Mouse (Mus musculus): ENCODE measurements around the gene Pank1.

Gene Pank1

DNA sequence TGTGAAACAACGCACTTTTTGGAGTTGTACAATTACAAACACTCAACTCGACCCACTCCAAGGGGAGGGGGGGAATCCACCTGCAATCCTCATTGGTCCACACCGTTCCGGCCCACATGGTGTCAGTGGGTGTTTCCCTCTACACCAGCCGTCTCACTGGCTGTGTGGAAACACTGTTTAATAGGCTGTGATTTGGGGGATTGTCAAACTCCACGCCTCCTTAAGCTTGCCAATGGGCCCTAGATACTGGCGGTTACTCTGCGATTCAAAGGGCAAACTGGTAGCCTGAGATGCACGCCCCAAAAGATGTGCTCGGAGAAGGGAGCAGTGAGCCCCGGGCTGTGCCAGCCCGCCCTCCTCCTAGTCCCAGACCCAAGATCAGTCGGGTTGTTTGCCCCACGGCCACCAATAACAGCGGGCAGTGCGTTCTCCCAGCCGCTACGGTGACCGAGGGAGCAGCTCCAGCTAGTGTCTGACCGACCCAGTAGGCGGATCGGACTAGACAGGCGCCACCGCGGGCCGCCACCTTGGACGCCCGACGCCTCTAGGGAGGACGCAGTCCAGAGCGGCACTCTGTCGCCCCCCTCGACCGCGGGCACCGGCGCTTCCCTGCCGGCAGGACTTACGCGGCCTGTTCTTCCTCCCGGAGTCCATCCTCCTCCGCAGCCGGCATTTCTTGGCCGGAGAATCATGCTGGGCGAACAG is 1.2 kb downstream of the Pank1 start:
- peak; percentile 97 for DNase-seq

DNA sequence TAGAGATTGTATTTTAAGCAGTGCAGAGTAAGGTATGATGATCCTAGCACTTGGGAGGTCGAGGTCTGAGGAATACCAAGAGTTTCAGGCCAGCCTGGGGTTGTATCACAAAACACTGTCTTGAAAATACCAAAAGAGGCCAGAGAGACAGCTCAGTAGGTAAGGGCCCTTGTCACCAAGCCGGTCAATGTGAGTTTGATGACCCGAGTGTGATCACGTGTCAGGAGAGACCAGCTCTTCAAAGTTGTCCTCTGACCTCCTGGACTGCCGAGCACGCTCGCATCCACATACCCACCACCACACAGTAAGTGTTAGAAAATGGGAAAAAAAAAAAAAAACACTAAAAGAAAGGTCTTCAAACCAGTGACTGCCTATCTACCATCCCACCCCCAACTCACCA is 2.6 kb downstream of the Pank1 start:
- peak; percentile 7 for DNase-seq

DNA sequence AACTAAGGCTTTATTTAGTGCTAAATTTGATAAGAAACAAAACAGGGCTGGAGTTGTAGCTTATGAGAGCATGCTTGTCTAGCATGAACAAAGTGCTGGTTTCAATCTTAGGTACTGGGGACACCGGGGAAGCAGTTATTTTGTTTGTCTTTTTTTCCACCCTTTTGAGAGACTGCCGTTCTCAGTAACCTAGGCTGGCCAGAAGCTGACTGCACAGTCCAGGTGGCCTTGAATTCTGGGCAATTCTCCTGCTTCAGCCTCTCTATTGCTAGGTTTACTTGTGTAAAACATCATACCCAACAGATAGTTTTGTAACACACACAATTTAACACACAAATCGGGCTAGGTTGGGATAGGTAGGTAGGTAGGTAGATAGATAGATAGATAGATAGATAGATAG is 9.9 kb downstream of the Pank1 start:
- DNase-seq, result no peak

DNA sequence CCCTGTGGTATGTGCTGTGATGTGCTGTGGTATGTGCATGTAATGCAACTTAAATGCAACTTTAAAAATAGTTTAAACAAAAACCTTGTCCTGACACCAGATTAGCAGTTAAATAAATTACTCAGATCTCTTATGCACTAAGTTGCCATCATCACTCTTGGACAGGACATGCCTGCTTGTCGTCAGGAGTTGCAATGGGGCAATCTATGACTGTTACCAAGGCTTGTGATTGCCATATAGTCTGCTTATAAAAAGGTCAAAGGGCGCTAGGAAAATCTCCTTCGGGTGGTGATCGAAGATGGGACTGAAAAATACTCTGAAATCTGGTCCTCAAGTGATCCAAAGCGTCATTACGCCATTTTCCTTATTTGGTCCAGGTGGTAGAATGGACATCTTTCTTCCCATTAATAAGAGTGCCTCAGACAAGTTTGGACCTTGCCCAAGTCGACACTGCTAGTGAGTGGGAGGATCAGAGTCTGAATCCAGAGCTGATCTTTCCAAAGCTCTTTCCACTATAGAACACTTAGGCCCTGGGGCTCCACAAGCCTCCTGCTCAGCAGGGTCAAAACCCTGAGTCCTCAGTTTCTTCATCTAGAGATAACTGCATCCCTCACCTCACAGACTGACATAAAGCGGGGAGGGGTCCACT is 11.0 kb downstream of the Pank1 start:
- no peak for DNase-seq

DNA sequence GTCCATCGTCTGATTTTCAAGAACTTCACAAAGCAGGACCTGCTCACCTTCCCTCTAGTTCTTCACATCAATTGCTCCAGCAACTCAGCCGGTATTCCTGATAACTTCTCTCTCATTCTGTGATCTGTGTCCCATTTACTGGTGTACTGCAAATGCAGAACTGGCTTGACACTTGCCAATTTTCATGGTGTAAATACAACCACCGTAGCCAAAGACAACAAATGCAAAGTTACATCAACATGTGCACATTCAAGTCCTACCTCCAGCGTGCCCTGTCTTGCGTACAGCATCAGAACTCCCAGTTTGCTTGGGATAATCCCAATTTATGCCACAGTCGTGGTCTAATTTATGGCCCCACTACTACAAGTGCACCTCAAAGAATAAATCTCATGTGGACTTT is 15.5 kb downstream of the Pank1 start:
- DNase-seq, result no peak

DNA sequence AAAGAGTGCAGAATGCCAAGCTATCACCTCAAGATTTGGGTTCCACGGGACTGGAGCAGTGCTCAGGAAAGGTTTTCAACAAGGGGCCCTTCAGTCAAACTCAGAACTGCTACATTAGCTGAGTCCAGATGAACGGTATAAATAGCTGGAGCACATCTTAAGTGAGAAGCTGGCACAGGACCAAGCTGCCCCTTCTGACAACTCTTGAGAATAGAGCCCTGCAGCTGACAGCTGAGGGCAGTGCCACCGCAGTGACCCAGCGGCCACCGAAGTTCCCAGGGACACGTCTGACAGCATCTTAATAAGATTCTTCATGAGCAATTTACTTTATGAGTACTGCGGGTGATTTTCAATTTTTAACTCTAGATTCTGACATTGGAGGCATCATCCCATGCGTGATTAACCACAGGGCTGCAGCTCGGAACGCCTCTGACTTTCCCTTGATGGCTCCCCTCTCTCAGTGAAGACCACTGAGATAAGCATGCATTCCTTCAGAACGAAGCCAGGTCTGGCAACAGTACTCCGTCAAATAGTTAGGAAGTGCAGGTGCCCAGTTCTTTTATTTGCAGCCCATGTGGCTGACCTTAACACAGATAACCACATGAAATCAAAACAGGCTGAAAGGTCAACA is 23.1 kb downstream of the Pank1 start:
- DNase-seq, result peak; percentile 66

DNA sequence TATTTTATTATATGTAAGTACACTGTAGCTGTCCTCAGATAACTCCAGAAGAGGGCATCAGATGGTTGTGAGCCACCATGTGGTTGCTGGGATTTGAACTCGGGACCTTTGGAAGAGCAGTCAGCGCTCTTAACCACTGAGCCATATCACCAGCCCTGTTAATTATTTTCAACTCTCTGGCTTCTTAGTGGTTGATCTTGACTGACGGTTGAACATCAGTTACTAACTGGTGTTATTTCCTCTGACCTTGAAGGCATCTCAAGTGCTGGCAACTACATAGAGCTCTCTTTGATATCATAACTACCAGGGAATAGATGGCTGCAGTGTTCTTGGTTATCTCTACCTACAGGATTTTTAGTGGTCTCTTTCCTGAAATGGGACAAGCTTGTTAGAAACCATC is 28.1 kb downstream of the Pank1 start:
- no peak for DNase-seq

DNA sequence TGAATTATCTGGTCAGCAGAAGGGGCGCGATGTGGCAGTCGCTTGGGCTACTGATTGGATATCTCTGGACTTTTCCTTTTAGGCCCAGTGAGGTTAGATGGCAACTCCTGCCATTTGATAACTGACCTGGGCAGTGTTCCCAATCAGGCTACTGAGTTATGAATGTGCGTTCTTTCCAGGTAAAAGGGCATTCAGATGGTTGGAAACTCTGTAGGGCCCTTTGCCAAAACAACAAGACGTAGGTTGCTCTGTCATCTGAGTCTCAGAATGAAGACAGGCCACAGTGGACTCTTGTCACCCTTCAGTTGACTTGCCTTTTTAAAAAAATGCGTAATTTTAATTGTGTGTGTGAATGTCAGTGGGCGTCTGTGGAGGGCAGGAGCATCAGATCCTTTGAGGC is 29.8 kb downstream of the Pank1 start:
- no peak for DNase-seq

DNA sequence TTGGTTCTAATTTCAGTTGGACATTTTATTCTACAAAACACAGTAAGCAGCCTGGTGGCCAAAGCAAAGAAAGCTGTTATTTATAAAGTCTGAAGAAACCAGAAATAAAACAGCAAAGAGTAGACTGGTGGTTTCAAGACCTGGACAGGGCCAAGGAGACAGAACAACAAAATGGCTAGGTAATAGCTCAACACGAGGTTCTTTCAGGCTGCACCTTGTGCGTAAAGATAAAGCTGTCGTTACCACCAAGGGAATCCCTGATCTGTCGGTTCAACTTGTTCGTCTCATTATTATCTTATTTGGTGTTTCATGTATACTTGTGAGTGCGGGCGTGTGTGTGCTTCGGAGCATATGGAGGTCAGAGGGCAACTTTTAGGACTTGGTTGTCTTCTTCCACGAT is 31.1 kb downstream of the Pank1 start:
- no peak for DNase-seq

DNA sequence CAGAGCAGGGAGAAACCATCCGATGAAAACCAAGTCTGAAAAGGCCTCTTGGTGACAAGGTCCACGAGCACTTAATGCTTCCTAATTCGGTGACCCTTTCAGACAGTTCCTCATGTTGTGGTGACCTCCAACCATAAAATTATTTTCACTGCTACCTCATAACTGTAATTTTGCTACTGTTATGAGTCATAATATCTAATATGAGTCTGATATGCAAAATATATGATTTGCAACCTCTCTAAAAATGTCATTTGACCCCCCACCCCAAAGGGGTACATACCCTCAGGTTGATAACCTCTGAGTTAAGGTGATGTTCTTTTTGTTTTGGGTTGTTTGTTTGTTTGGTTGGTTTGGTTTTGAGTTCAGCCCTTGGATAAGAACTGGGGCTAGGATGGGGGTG is 32.2 kb downstream of the Pank1 start:
- no peak for DNase-seq

DNA sequence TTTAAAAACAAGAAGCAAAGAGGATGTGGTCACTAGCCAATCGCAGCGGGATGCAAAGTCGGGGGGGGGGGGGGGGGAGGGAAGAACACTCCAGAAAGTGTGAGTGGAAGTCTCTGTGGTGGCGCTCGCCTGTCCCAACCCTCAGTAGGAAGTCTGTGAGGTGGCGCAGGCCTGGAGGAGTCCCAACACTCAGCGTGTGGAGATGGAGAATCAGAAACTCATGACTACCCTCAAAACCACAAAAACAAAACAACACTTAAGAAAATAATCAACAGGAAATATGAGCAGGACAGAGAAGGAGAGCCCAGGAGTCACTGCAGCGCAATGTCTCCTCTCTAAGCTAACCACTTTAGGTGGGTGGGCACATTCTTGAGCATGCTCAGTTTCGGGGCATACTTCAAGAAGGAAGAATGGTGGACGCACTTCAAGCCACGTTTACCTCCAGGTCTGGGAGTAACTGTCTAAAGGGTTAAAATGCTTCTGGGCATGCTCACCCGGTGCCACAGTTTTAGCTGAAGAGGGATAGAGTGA is 32.7 kb downstream of the Pank1 start:
- peak; percentile 31 for DNase-seq

DNA sequence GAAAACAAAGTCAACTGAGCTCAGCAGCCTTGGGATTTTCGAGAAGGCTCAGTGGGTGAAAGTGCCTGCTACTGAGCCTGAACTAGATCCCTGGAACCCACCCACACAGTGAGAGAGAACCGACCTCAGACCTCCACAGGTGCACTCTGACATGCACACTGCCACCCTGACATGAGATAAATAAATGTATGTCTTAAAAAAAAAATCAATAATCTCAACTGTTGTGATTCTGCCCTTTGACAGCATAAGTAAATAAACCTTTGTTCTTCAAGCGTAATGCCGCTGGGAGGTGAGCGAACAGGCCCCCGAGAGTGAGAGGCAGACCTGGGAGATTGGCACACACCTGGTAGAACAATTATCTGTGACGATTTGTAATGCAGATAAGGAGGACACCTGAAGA is 33.2 kb downstream of the Pank1 start:
- no peak for DNase-seq

DNA sequence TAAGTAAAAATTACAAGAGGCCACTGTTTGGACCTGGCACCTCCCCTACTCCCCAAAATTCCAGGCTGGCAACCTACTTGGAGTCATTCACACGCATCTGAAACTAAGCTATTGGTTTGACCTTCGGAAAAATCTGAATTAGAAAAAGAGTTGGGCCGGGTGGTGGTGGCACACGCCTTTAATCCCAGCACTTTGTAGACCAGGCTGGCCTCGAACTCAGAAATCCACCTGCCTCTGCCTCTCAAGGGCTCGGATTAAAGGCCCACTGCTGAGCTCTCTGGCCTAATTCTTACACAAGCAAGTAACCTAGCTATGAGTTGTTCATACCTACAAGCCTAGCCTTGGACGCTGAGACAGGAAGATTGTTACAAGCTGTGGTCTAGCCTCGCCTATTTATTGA is 33.9 kb downstream of the Pank1 start:
- DNase-seq, result no peak

DNA sequence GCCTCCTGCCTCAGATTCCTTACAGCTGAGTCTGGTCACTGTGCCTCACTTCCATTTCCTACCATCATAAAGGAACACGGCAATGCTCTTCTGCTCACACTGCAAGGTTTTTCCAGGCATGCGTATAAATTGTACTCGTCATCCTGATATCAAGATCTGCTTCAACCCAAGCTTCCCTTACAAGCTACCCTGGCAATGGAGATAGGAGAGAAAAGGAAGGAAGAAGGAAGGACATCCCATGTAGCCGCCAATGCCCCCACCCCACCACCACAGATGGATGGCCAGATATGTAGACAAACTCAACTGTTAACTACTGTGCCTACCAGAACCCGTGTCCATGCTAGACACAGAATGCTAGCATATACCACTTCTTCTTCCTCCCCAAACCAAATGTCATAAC is 34.5 kb downstream of the Pank1 start:
- peak; percentile 10 for DNase-seq

DNA sequence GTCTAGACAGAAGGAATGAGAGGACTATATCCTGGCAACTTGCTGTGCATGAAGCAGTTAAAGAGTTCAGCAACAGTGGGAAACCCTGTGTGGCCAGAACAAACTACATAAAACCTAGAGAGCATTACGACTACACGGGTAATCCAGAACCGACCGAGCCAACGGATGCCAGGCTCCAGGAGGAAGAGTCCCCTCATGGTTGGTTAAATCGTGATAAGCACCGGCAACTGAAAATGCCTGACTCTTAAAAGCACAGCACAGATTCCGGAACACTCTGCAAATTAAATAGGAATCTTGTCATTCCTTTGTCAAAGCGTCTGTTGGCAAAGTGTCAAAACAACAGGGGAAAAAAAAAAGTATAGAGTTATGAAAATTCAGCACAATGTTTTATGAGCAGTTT is 35.2 kb downstream of the Pank1 start:
- no peak for DNase-seq

DNA sequence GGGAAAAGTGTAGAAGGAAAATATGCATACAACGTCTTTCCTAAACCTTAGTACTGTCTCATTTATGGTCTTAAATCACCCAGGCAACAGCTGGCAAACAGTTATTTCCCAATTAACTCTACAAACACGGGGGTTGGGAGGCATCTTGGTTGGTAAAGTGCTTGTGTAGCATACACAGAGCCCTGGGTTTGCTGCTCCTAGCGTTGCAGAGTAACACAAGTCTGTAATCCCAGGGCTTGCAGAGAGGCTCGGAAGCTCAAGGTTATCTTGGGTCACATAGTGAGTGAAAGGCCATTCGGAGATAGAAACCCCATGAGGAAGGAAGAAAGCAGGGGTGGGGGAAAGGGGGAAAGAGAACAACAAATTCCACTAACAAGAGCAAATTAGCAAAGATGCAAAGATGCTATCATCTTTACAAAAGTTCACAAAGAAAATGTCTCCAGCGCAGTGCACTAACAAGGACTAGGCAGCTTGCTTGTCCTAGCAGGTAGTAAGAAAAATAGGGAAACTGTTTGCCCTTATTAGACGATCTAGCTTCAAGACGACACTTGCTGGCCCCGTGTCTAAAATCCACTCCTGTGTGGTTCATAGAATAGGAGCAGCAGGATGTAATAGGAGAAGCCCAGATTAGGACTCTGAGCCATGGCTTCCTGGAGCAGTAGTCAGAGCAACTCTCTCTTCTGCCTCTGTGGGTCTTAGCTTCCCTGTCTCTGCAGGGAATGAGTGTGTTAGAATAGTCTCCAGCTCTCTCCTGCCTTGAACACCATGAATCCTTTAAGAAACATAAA is 37.3 kb downstream of the Pank1 start:
- no peak for DNase-seq

DNA sequence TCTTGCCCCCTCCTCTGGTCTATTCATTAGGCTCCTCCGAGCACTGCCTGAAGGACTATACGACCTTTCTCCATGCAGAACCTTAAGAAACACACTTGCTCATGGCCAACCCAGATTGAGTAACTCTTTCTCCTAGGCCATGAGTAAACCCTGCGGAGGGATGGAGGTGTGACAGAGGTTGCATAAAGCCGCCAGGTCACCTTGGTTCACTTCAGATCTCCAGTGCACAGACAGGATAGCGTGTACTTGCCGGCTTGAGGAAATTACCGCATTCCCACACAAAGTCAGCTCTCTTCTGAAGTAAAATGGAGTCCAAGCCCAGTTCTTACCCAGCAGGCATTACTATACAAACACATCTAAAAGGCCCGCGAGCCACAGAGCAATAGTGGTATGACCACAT is 40.6 kb downstream of the Pank1 start:
- no peak for DNase-seq

DNA sequence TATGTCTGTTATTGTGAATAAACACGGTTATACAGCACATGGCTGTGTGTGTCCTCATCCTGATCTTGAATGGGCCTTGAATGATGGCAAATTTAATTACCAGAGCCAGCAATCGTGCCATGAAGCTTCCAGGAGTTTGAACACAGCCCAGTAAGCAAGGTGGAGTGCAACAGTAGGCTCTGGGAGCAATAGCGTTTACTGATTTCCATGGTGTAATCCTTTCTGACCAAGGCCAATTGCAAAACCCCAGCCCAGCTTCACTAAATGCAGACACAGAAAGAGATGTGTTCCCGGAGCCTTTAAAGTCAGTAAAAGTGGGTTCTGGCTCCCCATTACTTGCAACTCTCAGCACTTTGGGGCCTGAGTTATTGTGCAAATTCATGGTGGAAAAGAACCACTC is 47.6 kb downstream of the Pank1 start:
- DNase-seq, result no peak

DNA sequence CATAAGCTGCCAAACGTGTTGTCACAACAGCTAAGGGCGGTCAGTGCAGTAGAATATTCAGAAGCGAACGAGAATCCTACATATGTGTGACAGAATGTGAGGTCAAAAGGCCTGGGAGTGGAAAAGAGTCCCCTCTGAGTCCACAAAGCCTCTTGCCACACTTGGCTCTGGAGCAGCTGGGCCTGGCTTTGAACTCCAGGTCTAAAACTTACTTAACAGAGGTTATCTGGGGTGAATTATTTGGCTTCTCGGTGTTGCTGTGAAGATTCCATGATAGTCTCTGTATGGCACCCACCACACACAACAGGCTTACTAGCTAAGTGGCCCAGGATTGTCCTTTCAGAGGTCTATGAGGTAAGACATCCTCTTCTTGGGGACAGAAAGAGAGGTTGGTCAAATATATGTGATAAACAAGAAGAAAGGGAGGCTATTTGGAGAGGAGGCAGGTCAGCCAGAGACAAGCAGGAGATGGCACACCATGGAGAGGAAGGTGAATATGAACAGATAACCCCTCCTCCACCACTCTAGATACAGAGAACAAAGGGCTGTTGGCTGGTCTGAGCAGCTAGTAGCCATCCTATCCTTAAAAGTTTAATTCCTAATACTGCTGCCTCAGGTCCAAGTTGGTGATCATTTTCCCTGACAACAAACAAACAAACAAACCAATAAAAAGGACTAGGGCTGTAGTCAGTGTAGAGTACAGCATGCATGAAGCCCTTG is 51.2 kb downstream of the Pank1 start:
- no peak for DNase-seq

DNA sequence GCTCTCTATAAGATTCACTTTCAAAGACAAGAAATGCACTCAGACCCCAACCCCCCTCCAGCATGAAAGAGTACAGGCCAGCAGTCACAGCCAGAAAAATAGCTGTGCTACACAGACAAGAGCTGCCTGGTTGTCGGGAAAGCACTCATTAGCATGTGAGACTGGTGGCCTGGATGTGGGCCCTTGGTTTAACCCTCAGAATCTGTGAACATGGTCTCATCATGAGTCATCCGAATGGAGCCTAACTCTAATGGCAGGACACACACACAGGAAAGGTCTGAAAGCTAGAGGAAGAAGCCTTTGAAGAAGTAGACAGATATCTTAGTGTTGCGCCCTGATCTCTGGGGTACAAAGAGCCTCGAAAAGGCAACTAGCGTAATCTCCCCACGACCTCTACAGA is 51.8 kb downstream of the Pank1 start:
- no peak for DNase-seq

DNA sequence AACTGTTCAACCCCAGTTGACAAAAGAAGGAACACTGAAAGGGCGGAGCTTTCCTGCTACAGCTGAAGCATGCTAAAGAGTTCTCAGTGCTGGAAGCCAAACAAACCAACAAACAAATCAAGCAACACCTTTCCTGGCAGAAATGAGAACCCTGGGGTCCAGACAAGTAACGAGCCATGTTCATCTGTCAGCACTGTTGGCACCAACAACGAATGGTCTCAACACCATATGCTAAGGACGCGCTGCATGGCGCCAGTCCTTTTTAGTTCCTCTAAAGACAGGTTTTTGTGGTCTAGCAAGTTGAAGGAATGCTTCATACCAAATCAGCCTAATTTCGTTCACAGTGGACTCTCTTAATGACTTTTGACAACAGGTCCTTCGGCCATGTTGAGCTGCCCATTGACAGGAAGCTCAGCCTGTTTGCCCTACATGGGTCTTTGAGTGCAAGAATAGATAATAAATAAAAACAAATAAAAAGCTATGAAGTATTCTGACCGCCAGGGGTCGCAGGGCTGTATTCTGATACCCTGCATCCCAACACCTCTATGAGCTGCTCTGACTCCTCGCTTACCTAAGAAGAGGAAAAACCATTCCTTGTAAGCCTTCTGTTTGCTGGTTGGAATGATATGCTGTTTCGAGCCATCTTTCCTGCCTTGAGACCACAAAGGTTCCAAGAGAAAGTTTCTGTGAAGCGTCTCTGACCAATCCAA is 53.2 kb downstream of the Pank1 start:
- DNase-seq, result peak; percentile 76

DNA sequence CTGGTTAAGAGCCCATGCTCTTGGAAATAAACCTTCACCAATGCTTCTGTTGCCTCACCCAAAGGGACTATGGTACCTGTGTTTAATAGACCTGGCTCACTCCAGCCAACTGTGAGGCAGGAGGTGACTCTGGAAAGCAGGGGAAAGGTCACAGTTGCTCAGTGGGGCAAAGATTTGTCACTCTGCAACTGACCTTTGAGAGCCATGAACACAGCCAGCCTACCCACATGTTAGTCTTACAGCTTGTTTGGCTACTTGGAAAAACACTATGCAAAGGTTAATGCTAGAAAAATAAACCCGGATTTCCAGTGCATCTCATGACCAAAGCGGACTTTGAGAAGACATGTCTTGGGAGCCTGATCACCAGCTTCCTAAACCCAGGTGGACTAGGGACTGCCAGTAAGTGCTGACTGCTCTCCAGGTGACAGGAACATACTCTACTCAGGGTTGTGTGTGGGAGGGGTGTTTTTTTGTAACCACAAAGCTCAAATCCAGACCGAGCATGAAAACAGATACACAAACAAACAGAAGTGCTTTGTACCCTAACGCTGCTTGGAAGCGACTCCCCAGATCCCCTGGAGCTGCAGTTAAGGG is 59.6 kb downstream of the Pank1 start:
- no peak for DNase-seq
